Mouse (Mus musculus) leukemia stem cell, adult 10-12 weeks (primary cell): Measurements from ENCODE around the gene Pcgf1. TPM values are rescaled to one million over a fixed set of nuclear protein-coding genes. Genes with fewer than 3 reads are reported as not detected.

Experiments
- polyA plus RNA-seq: library from polyadenylated mRNA; stranded (reverse); fragments of >175 nt; gene quantifications from 2 replicates; pipeline ENCODE4 v1.2.3, GENCODE M21; 2012; ENCODE audit warnings: low replicate concordance

Gene Pcgf1
- 15.7 and 19.3 TPM in 2 replicates for polyA plus RNA-seq

GRCm38 (mm10) chr6:83077630-83078323 is at the start of gene Pcgf1:
Gene Pcgf1, plus strand, starts transcription at chr6:83077869.

GRCm38 (mm10) chr6:83033249-83034185 is 44.2 kb upstream of the Pcgf1 start, which contains the start of the genes Dok1 and Loxl3:
Gene Dok1, minus strand, starts transcription at chr6:83033471.
Gene Loxl3, plus strand, starts transcription at chr6:83034173.

DNA sequence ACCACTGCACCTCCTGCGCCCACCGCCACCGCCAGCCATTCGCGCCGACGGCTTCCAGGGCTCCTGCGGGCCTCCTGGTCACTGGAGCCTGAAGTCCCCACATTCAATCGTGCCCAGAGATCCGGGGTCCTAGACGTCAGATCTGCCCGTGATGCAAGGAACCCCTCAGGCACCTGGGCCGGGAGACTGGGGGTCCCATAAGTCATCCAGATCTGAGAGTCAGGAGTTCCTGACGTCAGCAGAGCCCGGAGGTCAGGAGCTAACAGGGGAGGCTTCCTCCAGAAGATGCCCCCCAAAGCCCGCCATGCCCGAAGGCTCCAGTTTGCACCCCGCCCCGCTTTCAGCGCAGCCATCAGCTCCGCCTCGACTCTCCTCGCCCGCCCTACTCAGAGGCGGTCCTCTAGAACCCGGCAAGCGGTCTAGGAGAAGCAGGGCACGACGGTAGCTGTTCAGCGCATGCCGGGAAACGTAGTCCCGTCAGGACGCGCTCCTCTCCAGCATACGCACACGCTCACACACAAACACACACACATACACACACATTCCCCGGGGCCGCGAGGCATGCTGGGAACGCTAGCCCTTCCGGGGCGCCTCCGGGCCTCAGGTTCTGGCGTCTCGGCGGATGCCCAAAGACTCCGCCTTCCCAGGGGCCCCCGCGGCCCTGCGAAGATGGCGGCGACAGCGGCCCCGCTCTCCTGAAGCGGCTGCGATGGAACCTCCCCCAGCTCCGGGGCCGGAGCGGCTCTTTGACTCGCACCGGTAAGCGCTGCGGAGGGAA is 23.4 kb upstream of the Pcgf1 start, which contains the start of gene Aup1:
Gene Aup1 (plus strand): TSS at position 448 of the 778 bp plus-strand sequence.

GRCm38 (mm10) chr6:83054871-83055431 is 22.7 kb upstream of the Pcgf1 start, which contains the start of gene Htra2:
Gene Htra2, minus strand, starts transcription at chr6:83055273.

GRCm38 (mm10) chr6:83057790-83058189 is 19.9 kb upstream of the Pcgf1 start, which contains the start of gene Dqx1:
Gene Dqx1, plus strand, starts transcription at chr6:83057844.

DNA sequence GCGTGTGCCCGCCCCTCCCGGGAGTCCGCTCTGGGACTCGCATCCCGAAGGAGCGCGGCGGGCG is 7.6 kb upstream of the Pcgf1 start, which contains the start of gene Tlx2:
Gene Tlx2 (minus strand): TSS at position 47 of the 64 bp plus-strand sequence.

DNA sequence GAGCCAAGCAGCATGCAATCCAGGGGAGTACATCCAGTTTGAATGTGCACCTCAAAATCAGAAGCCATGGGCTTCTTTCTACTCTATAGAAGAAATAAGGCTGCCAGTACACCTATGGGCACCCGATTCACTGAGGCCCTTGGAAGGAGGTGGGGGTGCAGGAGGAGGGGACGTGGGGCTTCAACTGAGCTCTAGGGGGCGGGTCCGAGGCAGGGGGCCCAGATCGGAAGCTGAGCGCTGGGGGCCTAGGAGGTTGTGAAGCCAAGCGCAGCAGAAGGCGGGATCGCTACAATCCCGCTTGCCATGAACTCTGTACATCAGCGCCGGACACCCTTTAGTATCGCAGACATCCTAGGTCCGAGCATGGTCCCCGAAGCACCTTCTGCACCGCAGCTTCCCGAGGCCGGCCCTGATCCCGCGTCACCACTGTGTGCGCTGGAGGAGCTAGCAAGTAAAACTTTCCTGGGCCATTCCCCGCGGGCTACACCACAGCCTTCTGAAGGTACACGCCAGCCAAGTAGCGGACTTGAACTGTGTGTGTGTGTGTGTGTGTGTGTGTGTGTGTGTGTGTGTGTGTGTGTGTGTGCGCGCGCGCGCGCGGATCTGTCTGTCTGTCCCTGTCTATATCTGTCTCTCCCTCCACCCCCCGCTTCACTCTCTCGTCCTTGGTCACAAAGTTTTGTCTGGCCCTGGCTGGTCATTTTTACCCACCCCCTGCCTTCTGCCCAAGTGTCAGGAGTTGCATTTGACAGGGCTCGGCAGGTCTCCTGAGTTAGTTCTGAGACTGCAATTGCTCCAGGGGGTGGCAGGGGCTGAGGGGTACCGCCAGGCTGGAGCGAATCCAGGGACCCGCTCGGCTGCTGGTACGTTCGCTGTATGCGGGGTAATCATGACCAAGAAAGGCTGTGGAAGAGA is 8.7 kb downstream of the Pcgf1 start, which contains the start of gene Lbx2:
Gene Lbx2 (plus strand): TSS at position 247 of the 915 bp plus-strand sequence.

DNA sequence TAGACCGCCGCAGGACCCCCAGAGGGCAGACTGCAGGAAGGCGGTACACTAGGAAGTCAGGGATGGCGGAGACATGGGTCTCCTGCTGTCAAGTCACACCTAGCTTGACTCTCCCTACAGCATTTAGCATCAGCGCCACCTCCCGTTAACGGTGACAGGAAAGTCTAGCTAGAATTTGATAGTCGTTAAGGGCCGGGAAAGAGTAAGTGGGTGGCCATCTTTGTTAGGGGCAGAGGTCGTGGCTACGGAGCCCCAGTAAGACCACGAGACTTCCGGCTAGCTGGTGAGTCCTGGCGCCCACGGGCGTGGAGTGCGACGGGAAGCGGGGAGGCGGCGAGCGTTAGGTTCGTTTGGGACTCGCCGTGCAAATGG is 23.6 kb downstream of the Pcgf1 start, which contains the start of the genes Ccdc142 and Gm42688:
Gene Ccdc142 (plus strand): TSS at position 286 of the 372 bp plus-strand sequence.
Gene Gm42688 (plus strand): TSS at position 302 of the 372 bp plus-strand sequence.

GRCm38 (mm10) chr6:83108762-83109668 is 31.3 kb downstream of the Pcgf1 start, which contains the start of gene Mrpl53:
Gene Mrpl53, plus strand, starts transcription at chr6:83109040.

GRCm38 (mm10) chr6:83115011-83115671 is 37.5 kb downstream of the Pcgf1 start, which contains the start of gene Mogs:
Gene Mogs, plus strand, starts transcription at chr6:83115496.

GRCm38 (mm10) chr6:83120930-83121862 is 43.5 kb downstream of the Pcgf1 start, which contains the start of gene Wbp1:
Gene Wbp1, minus strand, starts transcription at chr6:83121559.

GRCm38 (mm10) chr6:83125331-83125730 is 47.7 kb downstream of the Pcgf1 start, which contains the start of gene Ino80b:
Gene Ino80b, minus strand, starts transcription at chr6:83125431.

Other genes starting within 250 kb of the Pcgf1 start
- 0.32 and 0.74 TPM in 2 replicates for gene Sema4f, start 138.1 kb upstream of the Pcgf1 start, polyA plus RNA-seq
- gene M1ap, start 131.0 kb upstream of the Pcgf1 start, polyA plus RNA-seq = 3.3 and 20.7 TPM in 2 replicates
- 104 and 126 TPM in 2 replicates for gene Dok1, start 44.4 kb upstream of the Pcgf1 start, polyA plus RNA-seq
- 0.38 and 0.65 TPM in 2 replicates for gene Loxl3, start 43.7 kb upstream of the Pcgf1 start, polyA plus RNA-seq
- 2,900 and 3,028 TPM in 2 replicates for gene Aup1, start 23.3 kb upstream of the Pcgf1 start, polyA plus RNA-seq
- gene Htra2, start 22.6 kb upstream of the Pcgf1 start, polyA plus RNA-seq = 109 and 120 TPM in 2 replicates
- gene Dqx1, start 20.0 kb upstream of the Pcgf1 start, polyA plus RNA-seq = 0.99 and 1.8 TPM in 2 replicates
- 0.15 TPM in 1 of 2 replicates, not detected in the other for gene Tlx2, start 7.6 kb upstream of the Pcgf1 start, polyA plus RNA-seq
- 0.77 TPM in 1 of 2 replicates, not detected in the other for gene Lbx2, start 8.5 kb downstream of the Pcgf1 start, polyA plus RNA-seq
- 5.3 and 13.7 TPM in 2 replicates for gene Ccdc142, start 23.7 kb downstream of the Pcgf1 start, polyA plus RNA-seq
- gene Gm42688, start 23.7 kb downstream of the Pcgf1 start, polyA plus RNA-seq = 5.9 and 8.9 TPM in 2 replicates
- gene Mrpl53, start 31.2 kb downstream of the Pcgf1 start, polyA plus RNA-seq = 27.5 and 42.2 TPM in 2 replicates
- gene Mogs, start 37.6 kb downstream of the Pcgf1 start, polyA plus RNA-seq = 479 and 532 TPM in 2 replicates
- 40.1 and 107 TPM in 2 replicates for gene Wbp1, start 43.7 kb downstream of the Pcgf1 start, polyA plus RNA-seq
- 180 and 401 TPM in 2 replicates for gene Ino80b, start 47.6 kb downstream of the Pcgf1 start, polyA plus RNA-seq
- gene Rtkn, start 57.6 kb downstream of the Pcgf1 start, polyA plus RNA-seq = 1.6 and 2.5 TPM in 2 replicates
- gene Wdr54, start 78.5 kb downstream of the Pcgf1 start, polyA plus RNA-seq = 0.56 TPM in 1 of 2 replicates, not detected in the other
- 0.08 TPM in 1 of 2 replicates, not detected in the other for gene 1700003E16Rik, start 78.5 kb downstream of the Pcgf1 start, polyA plus RNA-seq
- 545 and 1,010 TPM in 2 replicates for gene Dctn1, start 88.1 kb downstream of the Pcgf1 start, polyA plus RNA-seq
- gene Slc4a5, start 142.0 kb downstream of the Pcgf1 start, polyA plus RNA-seq = 0.69 and 0.90 TPM in 2 replicates
- gene Mthfd2, start 248.0 kb downstream of the Pcgf1 start, polyA plus RNA-seq = 19.7 and 68.0 TPM in 2 replicates
- gene Mob1a, start 248.1 kb downstream of the Pcgf1 start, polyA plus RNA-seq = 120 and 147 TPM in 2 replicates